Mouse (Mus musculus) liver, embryonic 15.5 days (tissue): ENCODE data around the gene Sdr42e1. TPM values are rescaled to one million over a fixed set of nuclear protein-coding genes. Genes with fewer than 3 reads are reported as not detected.

Source experiments
- ATAC-seq: fragments of 200-750 bp; cut with Nextera tagmentation; 2 replicates; pipeline ENCODE4 v1.8.0; 2017; ENCODE audit warnings: moderate number of reproducible peaks, mild to moderate bottlenecking, moderate library complexity; ENCODE audit not compliant: insufficient read depth
- H3K27ac ChIP-seq: fragments of 300-500 bp; sonication (generic); replicated peaks from 2 replicates; pipeline ENCODE4 v1.5.1; 2015; ENCODE audit warnings: mild to moderate bottlenecking, inconsistent platforms
- H3K27me3 ChIP-seq: fragments of 300-500 bp; sonication (generic); 2 replicates; pipeline ENCODE4 v1.6.1; 2015; ENCODE audit warnings: mild to moderate bottlenecking, inconsistent platforms
- H3K36me3 ChIP-seq: fragments of 300-500 bp; sonication (generic); replicated peaks from 2 replicates; pipeline ENCODE4 v1.6.1; 2015; ENCODE audit warnings: moderate library complexity, mild to moderate bottlenecking, inconsistent platforms
- H3K4me1 ChIP-seq: fragments of 300-500 bp; sonication (generic); replicated peaks from 2 replicates; pipeline ENCODE4 v1.6.1; 2015; ENCODE audit warnings: inconsistent platforms
- H3K4me2 ChIP-seq: fragments of 300-500 bp; sonication (generic); 2 replicates; pipeline ENCODE4 v1.6.1; 2015; ENCODE audit warnings: moderate library complexity, mild to moderate bottlenecking, inconsistent platforms
- H3K4me3 ChIP-seq: fragments of 300-500 bp; sonication (generic); replicated peaks from 2 replicates; pipeline ENCODE4 v1.5.1; 2015; ENCODE audit warnings: mild to moderate bottlenecking, inconsistent platforms
- H3K9ac ChIP-seq: fragments of 300-500 bp; sonication (generic); 2 replicates; pipeline ENCODE4 v1.6.1; 2015; ENCODE audit warnings: moderate library complexity, mild to moderate bottlenecking, inconsistent platforms
- H3K9me3 ChIP-seq: fragments of 300-500 bp; sonication (generic); replicated peaks from 2 replicates; pipeline ENCODE4 v1.6.1; 2016; ENCODE audit warnings: inconsistent platforms
- WGBS: fragments of 180-500 bp; shearing (Covaris S2); methylation state at CpG from one replicate; pipeline ENCODE4 v1.1.7; 2015; ENCODE audit warnings: mixed read lengths; ENCODE audit not compliant: insufficient replicate concordance; 5-methylcytosine and 5-hydroxymethylcytosine counted together
- polyA plus RNA-seq: library from polyadenylated mRNA; unstranded; fragments of >200 nt; fragmentation: Nextera tagmentation; extraction: Ambion mirVana; gene quantifications from 2 replicates; pipeline ENCODE4 v1.2.1, GENCODE M21; 2015

Gene Sdr42e1
- polyA plus RNA-seq, 1 experiment from 2014 or later = 2.0 TPM

DNA sequence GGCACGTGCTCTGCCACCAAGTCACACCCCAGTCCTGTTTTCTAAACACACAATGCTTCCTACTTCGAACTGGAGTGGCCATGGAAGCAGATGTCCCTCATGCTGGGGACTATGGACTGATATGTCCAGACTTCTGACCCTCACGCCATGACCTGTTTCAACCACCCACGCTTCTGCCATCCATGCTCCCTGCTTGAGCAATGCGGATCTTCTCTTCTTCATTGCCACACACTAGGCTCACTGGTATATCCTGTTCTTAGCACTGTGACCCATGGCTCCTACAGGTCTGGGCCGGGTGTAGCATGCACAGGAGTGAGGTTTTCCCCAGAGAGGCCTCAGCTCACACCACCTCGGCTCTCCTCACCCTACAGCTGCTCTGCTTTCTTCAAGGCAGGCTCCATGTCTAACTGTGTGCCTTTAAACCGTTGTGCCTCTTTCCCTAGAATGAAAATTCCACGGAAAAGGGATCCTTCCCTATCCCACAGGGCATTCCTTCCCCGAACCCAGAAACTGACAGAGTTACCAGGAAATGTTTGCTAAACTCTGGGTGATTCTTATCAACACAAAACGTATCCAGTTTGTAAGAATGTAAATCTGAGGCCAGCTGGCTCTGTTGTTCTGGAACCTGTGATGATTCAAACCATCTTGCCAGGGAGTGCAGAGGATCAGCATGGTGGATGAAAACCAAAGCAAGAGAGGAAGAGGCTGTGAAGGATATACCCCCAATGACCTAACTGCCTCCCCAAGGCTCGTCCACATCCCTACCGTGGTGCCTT lies 6.0 kb downstream of the Sdr42e1 start:
- ATAC-seq = peak; percentile 54; the same call in 1 of the 2 replicates
- H3K27me3 ChIP-seq = 0 out of 2 replicates have a peak, but pooled peaks cover 3% of the 10 kb centered on the region
- H3K9me3 ChIP-seq = no peaks in the 10 kb centered on the region
- 52% methylated on average over 13 of the region's 13 CpGs for WGBS
- H3K4me3 ChIP-seq = no peak overlapping the region
- H3K9ac ChIP-seq = no peak overlapping the region
- H3K4me1 ChIP-seq = no peaks in the 10 kb centered on the region
- no peaks in the 10 kb centered on the region for H3K36me3 ChIP-seq
- H3K27ac ChIP-seq = no peak overlapping the region
- no peak overlapping the region for H3K4me2 ChIP-seq

DNA sequence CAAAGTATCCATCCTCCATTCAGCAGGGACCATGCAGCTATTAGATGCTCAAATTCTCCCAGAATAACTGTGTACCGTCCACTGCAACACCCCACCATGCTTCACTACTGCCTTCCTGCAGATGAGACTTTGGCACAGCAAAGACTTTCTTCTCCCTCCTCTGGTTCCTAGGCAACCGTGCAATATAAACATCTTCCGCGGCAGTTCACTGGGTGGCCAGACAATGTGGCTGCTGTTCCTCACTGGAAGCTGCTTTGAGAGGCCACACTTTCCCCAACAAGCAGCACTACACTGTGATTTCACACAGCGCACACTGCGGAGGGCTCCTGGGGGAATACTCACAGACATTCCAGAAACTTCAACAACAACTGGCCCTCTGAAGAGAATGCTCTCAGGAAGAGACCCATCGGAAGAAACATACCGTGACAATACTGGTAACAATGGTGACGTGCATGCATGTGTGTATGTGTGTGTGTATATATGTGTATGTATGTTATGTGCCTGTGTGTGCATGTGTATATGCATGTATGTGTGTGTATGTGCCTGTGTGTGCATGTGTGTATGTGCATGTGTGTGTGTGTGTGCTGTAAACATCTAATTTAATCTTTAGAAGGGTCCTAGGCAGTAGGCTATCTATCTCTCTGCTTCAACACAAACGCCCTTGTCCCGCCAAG lies 13.0 kb downstream of the Sdr42e1 start:
- Histone ChIP-seq H3K4me3 (no peak overlapping the region), H3K27ac (no peak overlapping the region), H3K4me2 (no peak overlapping the region), H3K36me3 (no peaks in the 10 kb centered on the region), H3K9ac (no peak overlapping the region), H3K27me3 (no peaks in the 10 kb centered on the region), H3K4me1 (no peaks in the 10 kb centered on the region), H3K9me3 (no peaks in the 10 kb centered on the region)
- WGBS = 55% methylated on average over 11 of the region's 11 CpGs
- ATAC-seq = no peak

- Histone ChIP-seq H3K4me2 (no peak overlapping the region), H3K4me1 (no peaks in the 10 kb centered on the region), H3K4me3 (no peak overlapping the region), H3K36me3 (no peaks in the 10 kb centered on the region), H3K27ac (no peak overlapping the region), H3K9me3 (no peaks in the 10 kb centered on the region), H3K9ac (no peak overlapping the region), H3K27me3 (no peaks in the 10 kb centered on the region)
- ATAC-seq = no peak
- 60% methylated on average over 7 of the region's 7 CpGs for WGBS
These were observed 14.5 kb downstream of the Sdr42e1 start for GRCm38 (mm10) chr8:117658990-117659389.

GRCm38 (mm10) chr8:117652318-117652717 lies 21.2 kb downstream of the Sdr42e1 start:
- 73% methylated on average over 1 of the region's 1 CpGs for WGBS
- Histone ChIP-seq H3K4me1 (no peaks in the 10 kb centered on the region; the same call in 1 of the 2 replicates), H3K4me2 (no peak overlapping the region), H3K9ac (no peak overlapping the region), H3K9me3 (no peaks in the 10 kb centered on the region), H3K27ac (no peak overlapping the region), H3K36me3 (no peaks in the 10 kb centered on the region), H3K27me3 (no peaks in the 10 kb centered on the region), H3K4me3 (no peak overlapping the region)
- ATAC-seq = no peak

- 43% methylated on average over 5 of the region's 5 CpGs for WGBS
- Histone ChIP-seq H3K9ac (no peak overlapping the region), H3K9me3 (no peaks in the 10 kb centered on the region), H3K4me1 (peaks cover 3% of the 10 kb centered on the region), H3K27me3 (no peaks in the 10 kb centered on the region), H3K4me2 (no peak overlapping the region), H3K36me3 (no peaks in the 10 kb centered on the region), H3K27ac (no peak overlapping the region), H3K4me3 (no peak overlapping the region)
- ATAC-seq = no peak
These were observed 27.0 kb downstream of the Sdr42e1 start for GRCm38 (mm10) chr8:117646440-117646839.

GRCm38 (mm10) chr8:117646020-117646419 lies 27.5 kb downstream of the Sdr42e1 start:
- WGBS = 42% methylated on average over 2 of the region's 2 CpGs
- no peak; the same call in 1 of the 2 replicates for ATAC-seq
- H3K27ac ChIP-seq = no peak overlapping the region

DNA sequence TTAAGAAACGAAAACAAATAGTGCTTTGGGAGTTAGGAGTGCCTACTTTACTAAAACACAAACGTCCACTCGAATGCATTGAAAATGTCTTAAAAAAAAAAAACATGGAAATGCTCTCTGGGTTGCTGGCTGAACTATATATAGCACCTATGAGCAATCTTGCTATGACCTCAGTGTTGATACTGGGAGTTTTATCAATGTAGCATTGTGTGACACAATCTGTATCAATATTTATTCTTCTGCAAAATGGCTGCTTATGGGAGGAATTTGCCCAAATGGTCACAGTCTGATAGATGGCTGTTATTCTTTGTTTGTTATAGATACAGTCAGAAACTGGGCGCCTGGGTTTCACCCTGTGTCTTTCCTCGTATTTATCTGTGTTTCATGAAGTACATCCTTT lies 28.0 kb downstream of the Sdr42e1 start:
- H3K4me3 ChIP-seq = no peak overlapping the region
- 43% methylated on average over 5 of the region's 5 CpGs for WGBS
- H3K9me3 ChIP-seq = no peaks in the 10 kb centered on the region
- no peak overlapping the region for H3K4me2 ChIP-seq
- no peak overlapping the region for H3K27ac ChIP-seq
- no peak overlapping the region for H3K9ac ChIP-seq
- H3K4me1 ChIP-seq = peaks cover 3% of the 10 kb centered on the region
- H3K36me3 ChIP-seq = no peaks in the 10 kb centered on the region
- no peak; the same call in 1 of the 2 replicates for ATAC-seq
- no peaks in the 10 kb centered on the region for H3K27me3 ChIP-seq

More at GRCm38 (mm10) chr8:117646020-117646419, 27.5 kb downstream of the Sdr42e1 start:
- Histone ChIP-seq H3K4me1 (peaks cover 3% of the 10 kb centered on the region), H3K27me3 (no peaks in the 10 kb centered on the region), H3K4me2 (no peak overlapping the region), H3K9ac (no peak overlapping the region), H3K36me3 (no peaks in the 10 kb centered on the region), H3K4me3 (no peak overlapping the region), H3K9me3 (no peaks in the 10 kb centered on the region)

GRCm38 (mm10) chr8:117639631-117640030 lies 33.9 kb downstream of the Sdr42e1 start:
- WGBS = 67% methylated on average over 9 of the region's 9 CpGs
- H3K4me1 ChIP-seq = no peaks in the 10 kb centered on the region
- H3K27me3 ChIP-seq = no peaks in the 10 kb centered on the region
- ATAC-seq = no peak
- no peak overlapping the region for H3K4me2 ChIP-seq
- H3K36me3 ChIP-seq = no peaks in the 10 kb centered on the region
- peaks cover 3% of the 10 kb centered on the region; the same call in 1 of the 2 replicates for H3K9me3 ChIP-seq
- H3K27ac ChIP-seq = no peak overlapping the region
- H3K4me3 ChIP-seq = no peak overlapping the region
- no peak overlapping the region for H3K9ac ChIP-seq

DNA sequence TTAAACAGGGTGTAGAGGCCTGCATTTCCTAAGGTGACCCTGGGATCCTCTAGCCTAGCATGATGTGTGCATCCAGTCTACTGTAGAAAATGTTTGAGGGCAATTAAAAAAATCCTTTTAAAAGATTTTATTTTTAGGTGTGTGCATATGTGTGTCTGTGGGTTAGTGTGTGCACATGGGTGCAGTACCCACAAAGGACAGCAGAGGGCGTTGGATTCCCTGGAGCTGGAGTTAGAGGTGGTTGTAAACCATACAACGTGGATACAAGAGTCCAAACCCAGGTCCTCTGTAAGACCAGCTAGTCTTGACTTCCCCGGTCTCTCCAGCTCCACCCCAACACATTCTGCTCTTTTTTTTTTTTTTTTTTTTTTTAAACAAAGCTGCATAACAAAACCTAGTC lies 36.0 kb downstream of the Sdr42e1 start:
- Histone ChIP-seq H3K9ac (no peak overlapping the region), H3K4me2 (no peak overlapping the region), H3K36me3 (no peaks in the 10 kb centered on the region), H3K27ac (no peak overlapping the region), H3K27me3 (no peaks in the 10 kb centered on the region), H3K9me3 (peaks cover 3% of the 10 kb centered on the region; the same call in 1 of the 2 replicates), H3K4me3 (no peak overlapping the region), H3K4me1 (no peaks in the 10 kb centered on the region)
- no peak for ATAC-seq
- WGBS = 58% methylated on average over 3 of the region's 3 CpGs

GRCm38 (mm10) chr8:117634406-117634805 lies 39.1 kb downstream of the Sdr42e1 start:
- ATAC-seq = no peak
- Histone ChIP-seq H3K36me3 (no peaks in the 10 kb centered on the region), H3K9ac (no peak overlapping the region), H3K4me2 (no peak overlapping the region), H3K9me3 (no peaks in the 10 kb centered on the region), H3K27me3 (no peaks in the 10 kb centered on the region), H3K4me1 (no peaks in the 10 kb centered on the region), H3K27ac (no peak overlapping the region), H3K4me3 (no peak overlapping the region)
- 71% methylated on average over 7 of the region's 7 CpGs for WGBS

DNA sequence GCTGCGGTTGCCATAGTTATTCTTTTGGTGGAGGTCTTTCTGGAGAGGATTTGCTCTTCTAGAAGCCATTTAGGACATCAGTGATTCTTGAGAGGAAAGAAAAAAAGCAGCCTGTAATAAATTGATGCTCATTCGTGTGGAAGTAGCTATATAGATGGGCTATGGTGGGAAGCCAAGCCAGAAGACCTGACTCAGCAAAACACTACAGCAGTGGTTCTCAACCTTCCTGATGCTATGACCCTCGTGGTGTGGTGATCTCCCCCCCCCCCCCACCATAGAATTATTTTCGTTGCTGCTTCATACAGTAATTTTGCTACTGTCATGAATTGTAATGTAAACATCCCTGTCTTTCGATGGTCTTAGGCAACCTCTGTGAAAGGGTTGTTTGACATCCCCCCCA lies 41.0 kb downstream of the Sdr42e1 start:
- Histone ChIP-seq H3K27ac (no peak overlapping the region), H3K9ac (no peak overlapping the region), H3K27me3 (no peaks in the 10 kb centered on the region), H3K4me3 (no peak overlapping the region), H3K9me3 (no peaks in the 10 kb centered on the region), H3K36me3 (no peaks in the 10 kb centered on the region), H3K4me1 (no peaks in the 10 kb centered on the region), H3K4me2 (no peak overlapping the region)
- no peak for ATAC-seq
- 57% methylated on average over 5 of the region's 5 CpGs for WGBS
